Mouse (Mus musculus) intestine, embryonic 16.5 days (tissue): Measurements from ENCODE around the gene Lpar3. TPM values are rescaled to one million over a fixed set of nuclear protein-coding genes. Genes with fewer than 3 reads are reported as not detected.

ENCODE experiments used
- ATAC-seq: fragments of 200-750 bp; cut with Nextera tagmentation; 2 replicates; pipeline ENCODE4 v1.8.0; 2017; ENCODE audit warnings: moderate TSS enrichment, moderate library complexity
- H3K27ac ChIP-seq: fragments of 300-500 bp; sonication (generic); 2 replicates; pipeline ENCODE4 v1.5.1; 2014; ENCODE audit warnings: mild to moderate bottlenecking, low read length
- H3K27me3 ChIP-seq: fragments of 300-500 bp; sonication (generic); replicated peaks from 2 replicates; pipeline ENCODE4 v1.6.1; 2014; ENCODE audit warnings: low read length, control low read depth, mixed read lengths; ENCODE audit not compliant: control insufficient read depth, insufficient read depth
- H3K36me3 ChIP-seq: fragments of 300-500 bp; sonication (generic); 2 replicates; pipeline ENCODE4 v1.6.1; 2014; ENCODE audit warnings: low read length, control low read depth; ENCODE audit not compliant: control insufficient read depth, insufficient read depth
- H3K4me1 ChIP-seq: fragments of 300-500 bp; sonication (generic); 2 replicates; pipeline ENCODE4 v1.6.1; 2014; ENCODE audit warnings: low read length, control low read depth, mixed read lengths; ENCODE audit not compliant: control insufficient read depth, insufficient read depth
- H3K4me2 ChIP-seq: fragments of 300-500 bp; sonication (generic); 2 replicates; pipeline ENCODE4 v1.6.1; 2014; ENCODE audit warnings: low read depth, low read length, control low read depth
- H3K4me3 ChIP-seq: fragments of 300-500 bp; sonication (generic); 2 replicates; pipeline ENCODE4 v1.5.1; 2014; ENCODE audit warnings: mild to moderate bottlenecking, low read length
- H3K9ac ChIP-seq: fragments of 300-500 bp; sonication (generic); 2 replicates; pipeline ENCODE4 v1.6.1; 2014; ENCODE audit warnings: low read depth, low read length
- H3K9me3 ChIP-seq: fragments of 300-500 bp; sonication (generic); 2 replicates; pipeline ENCODE4 v1.6.1; 2016; ENCODE audit warnings: low read length, control low read depth; ENCODE audit not compliant: control insufficient read depth
- WGBS: fragments of 180-500 bp; shearing (Covaris S2); extraction: QIAGEN DNeasy Blood & Tissue Kit; methylation state at CpG from one replicate; pipeline ENCODE4 v1.1.7; 2014; 5-methylcytosine and 5-hydroxymethylcytosine counted together
- polyA plus RNA-seq: library from polyadenylated mRNA; unstranded; fragments of >200 nt; fragmentation: Nextera tagmentation; extraction: Ambion mirVana; gene quantifications from 2 replicates; pipeline ENCODE4 v1.2.1, GENCODE M21; 2015

Lpar3 gene
- polyA plus RNA-seq, 1 experiment from 2014 or later, result 2.8 TPM

DNA sequence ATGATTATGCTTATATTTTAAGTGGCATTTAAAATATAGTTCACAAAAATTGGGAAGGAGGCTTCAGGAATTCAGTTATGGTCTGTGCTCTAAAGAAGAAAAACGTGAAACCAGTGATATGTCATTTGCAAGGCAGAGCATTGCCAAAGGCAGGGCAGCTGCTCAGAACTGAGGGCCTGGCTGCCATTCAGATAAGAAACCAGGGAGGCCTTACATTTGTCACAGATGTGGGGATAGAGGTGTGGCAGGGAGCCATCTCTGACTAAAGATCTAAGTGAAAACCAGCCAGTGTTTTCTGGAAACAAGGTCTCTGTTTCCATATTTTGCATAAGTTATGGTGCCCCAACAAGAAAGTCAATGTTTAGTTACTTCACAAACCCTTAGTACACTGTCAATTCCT lies 41.8 kb downstream of the Lpar3 start:
- H3K27me3 ChIP-seq, result no peaks in the 10 kb centered on the region
- peaks cover 6% of the 10 kb centered on the region for H3K4me1 ChIP-seq
- no peaks in the 10 kb centered on the region for H3K9me3 ChIP-seq
- H3K36me3 ChIP-seq, result no peaks in the 10 kb centered on the region
- H3K27ac ChIP-seq, result no peak overlapping the region
- H3K9ac ChIP-seq, result no peak overlapping the region
- WGBS, result 20% methylated on average over 1 of the region's 1 CpGs
- no peak overlapping the region for H3K4me2 ChIP-seq
- no peak overlapping the region for H3K4me3 ChIP-seq
- ATAC-seq, result no peak

DNA sequence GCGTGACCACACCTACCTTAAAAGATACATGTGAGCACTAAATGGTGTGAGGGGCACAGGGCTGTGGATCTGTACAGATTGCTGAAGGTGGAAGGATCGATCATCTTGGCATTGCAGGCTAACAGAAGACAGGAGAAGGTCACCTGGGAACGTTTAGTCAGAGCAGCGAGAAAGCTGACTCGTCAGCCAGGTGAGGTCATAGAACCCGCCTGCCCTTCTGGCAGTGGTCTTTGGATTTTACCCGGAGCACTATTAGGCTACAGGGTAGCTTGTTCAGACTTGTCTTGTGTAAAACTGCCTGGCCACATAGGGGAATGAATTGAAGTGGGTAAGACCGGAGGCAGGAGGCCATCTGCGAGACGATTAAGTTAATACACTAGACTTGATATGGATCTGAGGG lies 43.4 kb downstream of the Lpar3 start:
- 84% methylated on average over 10 of the region's 10 CpGs for WGBS
- no peaks in the 10 kb centered on the region for H3K36me3 ChIP-seq
- H3K9ac ChIP-seq, result no peak overlapping the region
- no peak overlapping the region for H3K4me2 ChIP-seq
- H3K4me3 ChIP-seq, result no peak overlapping the region
- no peak for ATAC-seq
- no peaks in the 10 kb centered on the region for H3K9me3 ChIP-seq
- no peak overlapping the region for H3K27ac ChIP-seq
- peaks cover 6% of the 10 kb centered on the region for H3K4me1 ChIP-seq
- no peaks in the 10 kb centered on the region for H3K27me3 ChIP-seq

DNA sequence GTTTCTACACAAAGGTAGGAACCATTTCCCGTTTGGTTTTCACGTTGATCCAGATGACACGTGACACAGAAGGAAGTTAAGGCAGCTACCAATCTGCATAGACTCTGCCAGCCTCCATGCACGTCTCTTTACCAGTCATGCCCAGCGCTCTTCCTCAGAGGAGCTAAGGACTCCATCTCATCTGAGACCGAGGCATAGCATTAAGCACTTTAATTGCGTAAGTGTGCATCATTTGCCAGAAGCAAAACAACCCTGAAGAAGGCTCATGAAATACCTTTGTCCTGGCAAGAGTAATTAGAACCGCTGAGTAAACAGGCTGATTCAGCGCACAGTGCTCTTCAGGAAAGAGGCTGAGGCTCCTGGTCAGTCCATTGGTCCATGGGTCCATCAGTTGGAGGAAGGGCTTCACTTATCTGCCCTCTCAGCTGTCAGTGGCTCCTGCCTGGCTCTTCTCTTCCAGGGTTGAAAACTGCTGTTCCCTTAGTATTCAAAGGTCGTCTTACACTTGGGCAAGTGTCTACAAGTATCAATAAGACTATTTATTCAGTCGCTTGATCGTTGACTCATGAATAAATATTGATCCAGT lies 44.9 kb downstream of the Lpar3 start:
- 59% methylated on average over 12 of the region's 12 CpGs for WGBS
- peak; percentile 80 for ATAC-seq
- no peak overlapping the region for H3K27ac ChIP-seq

DNA sequence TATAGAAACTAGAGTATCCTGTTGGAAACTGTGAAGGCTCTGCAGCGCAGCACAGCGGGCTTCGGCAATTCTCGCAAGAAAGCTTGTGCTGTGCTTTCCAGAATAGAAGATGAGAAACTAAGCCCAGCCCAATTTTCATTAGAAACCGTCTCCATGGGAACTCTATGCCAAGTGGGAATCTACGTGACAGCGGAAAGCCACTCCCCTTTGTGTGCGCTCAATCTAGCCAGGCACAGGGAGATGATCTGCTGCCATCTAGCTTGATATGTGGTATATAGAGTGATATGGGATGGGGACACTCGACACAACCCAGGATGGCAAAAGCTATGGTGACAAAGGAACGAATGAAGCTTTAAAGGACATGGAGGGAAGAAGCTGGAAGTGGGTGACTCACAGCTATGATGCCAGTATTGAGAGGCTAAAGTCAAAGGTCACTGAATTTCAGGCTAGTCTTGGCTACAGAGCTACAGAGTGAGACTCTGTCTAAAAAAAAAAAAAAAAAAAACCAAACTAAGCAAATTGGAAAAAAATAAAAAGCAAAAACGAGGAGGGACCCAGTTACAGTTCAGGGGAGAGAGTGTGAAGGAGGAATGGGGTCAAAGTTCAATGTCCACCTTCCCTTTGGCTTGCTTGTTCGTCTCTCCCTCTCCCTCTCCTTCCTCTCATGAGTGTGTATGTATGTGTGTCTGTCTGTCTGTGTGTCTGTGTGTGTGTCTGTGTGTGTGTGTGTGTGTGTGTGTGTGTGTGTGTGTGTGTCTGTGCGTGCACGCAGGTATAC lies 47.5 kb downstream of the Lpar3 start:
- H3K4me1 ChIP-seq, result peaks cover 4% of the 10 kb centered on the region
- no peak overlapping the region for H3K4me3 ChIP-seq
- H3K4me2 ChIP-seq, result no peak overlapping the region
- no peak for ATAC-seq
- no peaks in the 10 kb centered on the region for H3K36me3 ChIP-seq
- WGBS, result 80% methylated on average over 14 of the region's 14 CpGs
- no peaks in the 10 kb centered on the region for H3K9me3 ChIP-seq
- no peak overlapping the region for H3K9ac ChIP-seq
- no peaks in the 10 kb centered on the region for H3K27me3 ChIP-seq
- no peak overlapping the region for H3K27ac ChIP-seq

More for the DNA sequence above, 44.9 kb downstream of the Lpar3 start:
- Histone ChIP-seq H3K9ac (no peak overlapping the region), H3K36me3 (no peaks in the 10 kb centered on the region), H3K4me1 (peaks cover 6% of the 10 kb centered on the region), H3K27me3 (no peaks in the 10 kb centered on the region), H3K9me3 (no peaks in the 10 kb centered on the region), H3K4me2 (no peak overlapping the region), H3K4me3 (no peak overlapping the region)

DNA sequence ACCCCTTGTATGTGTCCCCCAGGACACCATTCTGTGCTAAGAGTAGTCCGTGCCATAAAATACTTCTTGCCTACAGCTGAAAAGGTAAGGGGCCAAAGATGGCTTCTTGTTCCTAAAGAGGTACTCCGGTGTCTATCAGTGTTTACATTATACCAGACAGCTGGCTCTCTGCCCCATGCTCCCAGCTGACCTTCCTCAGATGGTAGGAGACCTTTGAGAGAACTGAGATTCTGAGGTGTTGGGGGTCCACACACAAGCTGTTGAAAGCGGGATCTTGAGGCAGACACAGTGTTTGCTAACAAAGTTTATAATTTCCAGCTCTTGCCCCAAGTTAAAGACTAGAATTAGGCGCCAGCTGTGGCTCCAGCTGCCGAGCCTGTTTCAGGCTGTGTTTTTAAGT lies 53.7 kb downstream of the Lpar3 start:
- H3K27ac ChIP-seq, result no peak overlapping the region
- peaks cover 5% of the 10 kb centered on the region; the same call in 1 of the 2 replicates for H3K4me1 ChIP-seq
- no peak overlapping the region for H3K9ac ChIP-seq
- H3K4me3 ChIP-seq, result no peak overlapping the region
- no peaks in the 10 kb centered on the region for H3K9me3 ChIP-seq
- H3K36me3 ChIP-seq, result no peaks in the 10 kb centered on the region
- ATAC-seq, result no peak
- no peaks in the 10 kb centered on the region for H3K27me3 ChIP-seq
- H3K4me2 ChIP-seq, result no peak overlapping the region
- WGBS, result 41% methylated on average over 5 of the region's 5 CpGs

DNA sequence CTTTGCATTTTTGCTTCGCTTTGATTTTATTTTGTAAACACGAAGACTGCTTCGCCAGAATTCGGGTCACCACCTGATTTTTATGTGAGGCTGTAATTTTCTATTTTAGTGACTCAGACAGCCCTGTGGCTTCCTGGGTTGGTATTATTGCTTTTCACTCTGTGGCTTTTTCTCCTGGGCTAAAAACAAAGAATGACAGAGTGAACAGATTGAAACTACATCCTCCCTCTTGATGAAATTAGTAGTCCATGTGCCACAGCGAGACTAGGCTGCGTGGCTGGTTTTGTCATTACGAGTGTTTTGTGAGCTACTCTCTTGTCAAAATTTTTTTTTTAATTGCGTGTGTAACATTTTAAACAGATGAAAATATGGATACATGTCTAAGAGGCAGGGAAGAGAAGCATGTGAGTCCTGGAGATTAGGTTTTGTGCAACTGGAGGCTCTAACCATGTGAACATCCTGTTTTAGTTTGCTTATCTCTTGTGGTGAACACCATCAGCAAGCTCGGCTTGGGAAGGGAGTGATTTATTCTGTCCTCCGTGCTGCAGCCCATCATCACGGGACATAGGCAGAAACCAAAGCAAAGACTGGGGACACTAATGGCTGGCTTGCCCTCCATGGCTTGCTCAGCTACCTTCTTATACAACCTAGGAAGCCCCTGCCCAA lies 54.7 kb downstream of the Lpar3 start:
- Histone ChIP-seq H3K27me3 (no peaks in the 10 kb centered on the region), H3K9me3 (no peaks in the 10 kb centered on the region), H3K4me3 (no peak overlapping the region), H3K4me1 (peaks cover 5% of the 10 kb centered on the region; the same call in 1 of the 2 replicates), H3K36me3 (no peaks in the 10 kb centered on the region), H3K9ac (no peak overlapping the region), H3K27ac (no peak overlapping the region), H3K4me2 (no peak overlapping the region)
- no peak for ATAC-seq
- 67% methylated on average over 11 of the region's 11 CpGs for WGBS

DNA sequence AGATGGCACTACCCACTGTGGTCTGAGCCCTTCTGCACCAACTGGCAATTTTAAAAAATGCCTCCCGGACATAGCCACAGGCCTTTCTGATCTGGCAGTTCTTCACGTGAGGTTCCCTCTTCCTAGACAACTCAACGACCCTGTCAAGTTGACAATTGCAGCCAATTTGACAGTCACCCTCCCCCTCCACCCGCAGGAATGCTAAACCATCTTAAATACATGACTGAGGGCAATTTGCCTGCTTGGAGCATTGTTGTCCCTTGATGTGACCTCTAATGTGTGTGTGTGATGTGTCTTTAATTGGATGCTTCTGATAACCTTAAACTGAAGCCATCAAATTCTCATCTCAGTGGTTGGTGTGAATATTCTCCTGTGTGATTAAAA lies 55.3 kb downstream of the Lpar3 start:
- H3K9me3 ChIP-seq, result no peaks in the 10 kb centered on the region
- peaks cover 5% of the 10 kb centered on the region; the same call in 1 of the 2 replicates for H3K4me1 ChIP-seq
- no peak overlapping the region for H3K9ac ChIP-seq
- H3K27ac ChIP-seq, result no peak overlapping the region
- no peak overlapping the region for H3K4me2 ChIP-seq
- no peak for ATAC-seq
- no peaks in the 10 kb centered on the region for H3K36me3 ChIP-seq
- WGBS, result 52% methylated on average over 4 of the region's 4 CpGs
- H3K4me3 ChIP-seq, result no peak overlapping the region
- no peaks in the 10 kb centered on the region for H3K27me3 ChIP-seq

DNA sequence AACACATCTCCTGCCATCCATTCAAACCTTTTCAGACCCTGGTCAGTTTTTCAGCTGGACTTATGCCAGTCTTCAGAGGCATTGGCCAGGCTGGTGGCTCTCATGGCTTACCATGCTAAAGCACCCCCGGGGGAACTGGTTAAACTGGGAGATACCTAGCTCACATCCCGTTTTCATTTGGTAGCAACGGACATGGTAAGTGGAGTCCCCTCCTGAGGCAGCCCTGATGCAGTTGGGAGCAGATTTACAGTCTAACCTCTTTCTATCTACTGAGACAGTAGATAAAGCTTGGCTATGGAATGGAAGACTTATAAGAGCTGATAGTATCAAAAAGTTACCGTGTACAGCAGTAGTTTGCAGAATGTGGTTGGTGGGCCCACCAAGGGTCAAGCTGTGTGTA lies 56.2 kb downstream of the Lpar3 start:
- Histone ChIP-seq H3K27ac (no peak overlapping the region), H3K4me2 (no peak overlapping the region), H3K4me3 (no peak overlapping the region), H3K4me1 (peaks cover 5% of the 10 kb centered on the region; the same call in 1 of the 2 replicates), H3K9ac (no peak overlapping the region), H3K27me3 (no peaks in the 10 kb centered on the region), H3K36me3 (no peaks in the 10 kb centered on the region), H3K9me3 (no peaks in the 10 kb centered on the region)
- no peak for ATAC-seq
- WGBS, result 92% methylated on average over 4 of the region's 4 CpGs

DNA sequence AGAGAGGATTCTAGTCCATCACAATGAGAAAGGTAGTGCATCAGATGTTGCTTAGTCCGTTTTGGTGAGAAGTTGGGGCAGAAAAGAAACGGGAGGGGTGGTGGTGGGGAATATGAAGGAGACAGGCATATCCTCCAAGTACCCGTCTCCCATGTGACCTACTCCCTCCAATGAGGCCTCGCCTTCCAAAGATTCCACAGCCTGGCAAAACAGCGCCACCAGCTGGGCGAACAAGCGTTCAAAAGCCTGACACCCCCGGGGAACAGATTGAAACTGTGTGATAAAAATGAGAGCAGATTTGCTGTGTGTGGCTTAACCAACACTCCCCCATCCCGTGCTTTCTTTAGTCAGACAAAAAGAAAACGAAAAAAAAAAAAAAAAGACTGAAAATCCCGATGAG lies 56.7 kb downstream of the Lpar3 start:
- Histone ChIP-seq H3K36me3 (no peaks in the 10 kb centered on the region), H3K9me3 (no peaks in the 10 kb centered on the region), H3K4me2 (no peak overlapping the region), H3K27me3 (no peaks in the 10 kb centered on the region), H3K4me1 (peaks cover 5% of the 10 kb centered on the region; the same call in 1 of the 2 replicates), H3K9ac (no peak overlapping the region), H3K4me3 (no peak overlapping the region), H3K27ac (no peak overlapping the region)
- WGBS, result 80% methylated on average over 11 of the region's 11 CpGs
- ATAC-seq, result no peak
